Mouse (Mus musculus) forebrain, embryonic 11.5 days (tissue): ENCODE results near the gene Dpm2. TPM values are rescaled to one million over a fixed set of nuclear protein-coding genes. Genes with fewer than 3 reads are reported as not detected.

ENCODE experiments used
- ATAC-seq: fragments of 200-750 bp; cut with Nextera tagmentation; replicated peaks from 2 replicates; pipeline ENCODE4 v1.8.0; 2017; ENCODE audit warnings: moderate TSS enrichment; ENCODE audit not compliant: low FRiP score
- DNase-seq: peaks from one replicate; pipeline ENCODE4 v3.0.0-alpha.2; 2017; ENCODE audit warnings: low spot score
- H3K27ac ChIP-seq: fragments of 300-500 bp; sonication (generic); 2 replicates; pipeline ENCODE4 v1.5.1; 2014; ENCODE audit warnings: low read depth, low read length
- H3K27me3 ChIP-seq: fragments of 300-500 bp; sonication (generic); 2 replicates; pipeline ENCODE4 v1.6.1; 2014; ENCODE audit warnings: mild to moderate bottlenecking, low read length, mixed read lengths; ENCODE audit not compliant: control insufficient read depth, insufficient read depth
- H3K36me3 ChIP-seq: fragments of 300-500 bp; sonication (generic); 2 replicates; pipeline ENCODE4 v1.6.1; 2014; ENCODE audit warnings: mild to moderate bottlenecking, low read length, moderate library complexity, mixed read lengths; ENCODE audit not compliant: control insufficient read depth, insufficient read depth
- H3K4me1 ChIP-seq: fragments of 300-500 bp; sonication (generic); replicated peaks from 2 replicates; pipeline ENCODE4 v1.6.1; 2014; ENCODE audit warnings: low read length, mixed read lengths; ENCODE audit not compliant: control insufficient read depth, insufficient read depth
- H3K4me2 ChIP-seq: fragments of 300-500 bp; sonication (generic); 2 replicates; pipeline ENCODE4 v1.6.1; 2014; ENCODE audit warnings: low read depth, mild to moderate bottlenecking, low read length, moderate library complexity, mixed read lengths; ENCODE audit not compliant: severe bottlenecking
- H3K4me3 ChIP-seq: fragments of 300-500 bp; sonication (generic); 2 replicates; pipeline ENCODE4 v1.5.1; 2014; ENCODE audit warnings: low read depth, low read length
- H3K9ac ChIP-seq: fragments of 300-500 bp; sonication (generic); 2 replicates; pipeline ENCODE4 v1.6.1; 2014; ENCODE audit warnings: low read length
- H3K9me3 ChIP-seq: fragments of 300-500 bp; sonication (generic); 2 replicates; pipeline ENCODE4 v1.6.1; 2016; ENCODE audit warnings: low read length, mixed read lengths; ENCODE audit not compliant: control insufficient read depth
- WGBS: fragments of 180-500 bp; shearing (Covaris S2); extraction: QIAGEN DNeasy Blood & Tissue Kit; methylation state at CpG from one replicate; pipeline ENCODE4 v1.1.7; 2014; 5-methylcytosine and 5-hydroxymethylcytosine counted together
- polyA plus RNA-seq: library from polyadenylated mRNA; unstranded; fragments of >200 nt; fragmentation: Nextera tagmentation; extraction: Ambion mirVana; gene quantifications from 2 replicates; pipeline ENCODE4 v1.2.1, GENCODE M21; 2014

Gene Dpm2
- polyA plus RNA-seq, 1 experiment from 2014 or later: 98.9 TPM

DNA sequence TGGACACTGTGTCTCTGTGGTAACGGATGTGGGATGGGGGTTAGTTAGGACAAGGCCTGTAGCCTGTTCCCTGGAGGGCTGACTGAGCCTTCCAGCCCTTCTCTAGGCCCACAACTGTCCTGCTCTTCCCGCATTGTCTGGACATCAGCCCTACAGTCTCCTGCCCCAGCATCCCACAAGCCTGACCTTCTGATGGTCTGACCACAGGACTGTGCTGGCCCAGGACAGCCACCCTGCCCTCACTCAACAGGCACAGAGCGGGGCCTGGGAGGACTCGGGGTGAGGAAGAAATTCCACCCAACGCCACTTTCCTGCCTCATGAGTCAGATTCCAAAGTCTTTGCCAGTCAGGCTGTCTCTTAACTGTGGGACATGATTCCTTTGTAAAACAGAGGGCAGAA, 27.0 kb downstream of the Dpm2 start:
- no peak overlapping the region for H3K27ac ChIP-seq
- no peaks in the 10 kb centered on the region for H3K27me3 ChIP-seq
- 92% methylated on average over 5 of the region's 5 CpGs for WGBS
- DNase-seq: no peak
- no peaks in the 10 kb centered on the region for H3K4me1 ChIP-seq
- H3K4me3 ChIP-seq: no peak overlapping the region
- no peak for ATAC-seq
- H3K4me2 ChIP-seq: no peak overlapping the region
- no peaks in the 10 kb centered on the region for H3K36me3 ChIP-seq
- H3K9me3 ChIP-seq: no peaks in the 10 kb centered on the region
- H3K9ac ChIP-seq: no peak overlapping the region

DNA sequence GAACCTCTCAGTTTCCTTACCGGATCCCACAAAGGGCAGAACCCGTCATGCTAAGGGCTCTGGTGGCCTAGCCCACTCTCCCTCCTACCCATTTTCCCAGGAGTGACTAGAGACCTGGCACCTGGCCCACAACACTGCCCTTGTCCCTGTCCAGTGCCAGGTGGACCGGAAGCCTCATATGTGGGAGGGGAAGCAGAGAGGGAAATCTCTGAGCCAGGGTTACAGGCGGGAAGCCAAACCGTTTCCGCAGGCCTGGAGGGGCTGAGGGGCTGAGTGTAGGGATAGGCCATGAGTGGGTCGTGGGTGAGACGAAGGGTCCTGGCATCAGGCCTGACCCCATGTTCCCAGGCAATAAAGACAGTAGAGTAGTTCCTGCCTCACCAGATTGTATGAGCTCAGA, 27.8 kb downstream of the Dpm2 start:
- 87% methylated on average over 8 of the region's 8 CpGs for WGBS
- Histone ChIP-seq H3K4me1 (no peaks in the 10 kb centered on the region), H3K9me3 (no peaks in the 10 kb centered on the region), H3K4me2 (no peak overlapping the region), H3K36me3 (no peaks in the 10 kb centered on the region), H3K9ac (no peak overlapping the region), H3K27ac (no peak overlapping the region), H3K4me3 (no peak overlapping the region), H3K27me3 (no peaks in the 10 kb centered on the region)
- no peak for DNase-seq
- no peak for ATAC-seq

DNA sequence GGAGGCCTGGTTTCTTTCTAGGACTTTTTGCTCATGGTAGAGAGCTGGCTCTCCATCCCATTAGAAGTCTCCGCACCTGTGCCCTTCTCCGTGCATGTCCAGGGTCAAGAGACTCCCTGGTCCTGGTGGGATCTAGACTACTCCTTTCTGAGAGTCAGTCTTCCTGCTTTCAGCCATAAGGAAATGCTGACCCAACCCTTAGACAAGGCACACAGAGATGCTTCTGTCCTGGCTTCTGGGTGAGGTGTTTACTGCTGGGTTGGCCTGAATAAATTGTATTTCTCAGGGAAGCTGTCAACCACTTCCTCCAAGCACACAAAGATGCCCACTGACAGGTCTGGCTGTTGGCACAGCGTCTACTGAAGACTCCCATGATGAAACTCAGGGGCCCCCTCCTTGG, 28.8 kb downstream of the Dpm2 start, which contains the start of gene St6galnac6:
TSS of gene St6galnac6 (plus strand) at position 301 of the 400 bp plus-strand sequence.
- H3K27me3 ChIP-seq: no peaks in the 10 kb centered on the region
- ATAC-seq (no peak), DNase-seq (no peak)
- 92% methylated on average over 3 of the region's 3 CpGs for WGBS
- H3K36me3 ChIP-seq: no peaks in the 10 kb centered on the region
- no peak within 1 kb of the TSS for H3K27ac ChIP-seq
- H3K4me2 ChIP-seq: no peak within 1 kb of the TSS
- H3K9me3 ChIP-seq: no peaks in the 10 kb centered on the region
- H3K4me1 ChIP-seq: no peaks in the 10 kb centered on the region
- no peak within 1 kb of the TSS for H3K4me3 ChIP-seq
- H3K9ac ChIP-seq: no peak within 1 kb of the TSS

DNA sequence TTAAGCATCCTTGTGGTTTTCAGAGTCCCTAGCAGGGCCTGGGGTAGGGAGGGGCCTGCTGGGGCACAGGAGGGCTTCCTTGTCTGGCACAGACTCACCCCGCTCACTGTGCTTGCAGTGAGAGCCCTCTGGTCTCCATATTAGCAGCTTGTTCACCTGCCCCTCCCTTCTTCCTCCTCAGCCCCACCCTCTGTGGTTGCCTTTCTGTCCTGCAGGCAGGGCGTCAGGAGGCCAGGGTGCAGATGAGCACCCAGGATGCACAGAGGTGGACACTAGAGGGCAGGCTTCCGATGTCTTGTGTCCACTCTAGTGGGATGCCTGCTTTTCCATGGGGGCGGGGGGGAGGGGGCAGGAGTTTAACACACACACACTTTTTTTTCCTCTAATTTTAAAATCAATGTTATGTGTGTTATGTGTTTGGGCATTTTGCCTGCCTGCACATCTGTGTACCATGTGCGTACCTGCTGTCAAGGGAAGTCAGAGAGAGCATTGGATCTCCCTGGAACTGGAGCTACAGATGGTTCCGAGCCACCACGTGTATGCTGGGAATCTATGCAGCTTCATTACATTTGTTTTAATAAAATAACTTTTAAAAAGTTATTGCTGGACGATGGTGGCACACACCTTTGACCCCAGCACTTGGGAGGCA, 30.9 kb downstream of the Dpm2 start:
- no peaks in the 10 kb centered on the region for H3K4me1 ChIP-seq
- ATAC-seq (0 out of 2 replicates have a peak, but pooled peaks have one; percentile 30), DNase-seq (no peak)
- H3K9me3 ChIP-seq: no peaks in the 10 kb centered on the region
- no peak overlapping the region for H3K4me2 ChIP-seq
- no peaks in the 10 kb centered on the region for H3K36me3 ChIP-seq
- no peak overlapping the region for H3K4me3 ChIP-seq
- no peak overlapping the region for H3K27ac ChIP-seq
- H3K27me3 ChIP-seq: no peaks in the 10 kb centered on the region
- H3K9ac ChIP-seq: no peak overlapping the region
- 45% methylated on average over 8 of the region's 8 CpGs for WGBS

DNA sequence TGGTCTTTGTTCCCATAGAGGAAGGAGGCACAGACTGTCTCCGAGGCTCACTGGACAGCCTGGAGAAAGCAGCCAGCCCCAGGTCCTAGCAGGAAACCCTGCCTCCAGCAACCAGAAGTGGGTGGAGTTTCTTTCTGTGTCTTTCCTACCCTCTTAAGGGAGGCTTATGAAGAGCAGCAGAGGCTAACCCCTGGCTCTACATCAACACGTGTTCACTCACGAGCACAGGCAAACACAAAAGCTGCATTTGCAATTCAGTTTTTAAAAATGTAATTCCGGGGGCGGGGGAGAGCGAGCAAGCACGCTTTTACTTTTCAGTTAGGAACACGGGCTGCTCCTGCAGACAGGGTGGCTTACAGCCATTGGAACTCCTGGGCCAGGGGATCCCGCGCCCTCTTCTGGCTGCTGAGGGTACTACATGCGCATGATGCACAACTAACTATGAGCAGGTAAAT, 32.0 kb downstream of the Dpm2 start:
- ATAC-seq (0 out of 2 replicates have a peak, but pooled peaks have one; percentile 26), DNase-seq (peak; percentile 94)
- Histone ChIP-seq H3K4me2 (peak overlapping the region; percentile 36), H3K4me1 (0 out of 2 replicates have a peak, but pooled peaks cover 2% of the 10 kb centered on the region), H3K9me3 (no peaks in the 10 kb centered on the region), H3K27ac (no peak overlapping the region), H3K27me3 (no peaks in the 10 kb centered on the region), H3K9ac (peak overlapping the region; percentile 32; the same call in 1 of the 2 replicates), H3K36me3 (no peaks in the 10 kb centered on the region), H3K4me3 (peak overlapping the region; percentile 5; the same call in 1 of the 2 replicates)
- under 1% methylated on average over 11 of the region's 11 CpGs for WGBS

DNA sequence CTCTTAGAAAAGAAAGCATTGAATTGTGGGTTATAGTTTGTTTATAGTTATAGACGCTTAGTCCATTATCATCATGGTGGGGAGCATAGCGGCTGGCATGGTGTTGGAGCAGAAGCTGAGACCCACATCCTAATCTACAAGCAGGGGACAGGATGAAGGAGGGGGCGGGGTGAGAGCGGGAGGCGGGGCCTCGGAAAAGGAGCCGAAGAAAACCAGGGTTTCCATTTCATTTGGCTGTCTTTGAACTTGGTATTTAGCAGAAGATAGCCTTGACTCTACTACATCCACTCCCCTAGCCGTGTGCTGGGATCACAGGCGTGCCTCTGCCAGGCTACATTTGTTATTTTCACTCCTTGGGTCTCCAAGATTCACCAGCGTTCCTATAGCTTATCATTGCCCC, 34.0 kb downstream of the Dpm2 start:
- no peaks in the 10 kb centered on the region for H3K9me3 ChIP-seq
- ATAC-seq (no peak), DNase-seq (no peak)
- no peak overlapping the region for H3K4me2 ChIP-seq
- no peak overlapping the region for H3K9ac ChIP-seq
- peaks cover 4% of the 10 kb centered on the region; the same call in 1 of the 2 replicates for H3K4me1 ChIP-seq
- 60% methylated on average over 10 of the region's 10 CpGs for WGBS
- H3K27me3 ChIP-seq: peaks cover 2% of the 10 kb centered on the region; the same call in 1 of the 2 replicates
- no peaks in the 10 kb centered on the region for H3K36me3 ChIP-seq
- no peak overlapping the region for H3K4me3 ChIP-seq
- H3K27ac ChIP-seq: no peak overlapping the region

DNA sequence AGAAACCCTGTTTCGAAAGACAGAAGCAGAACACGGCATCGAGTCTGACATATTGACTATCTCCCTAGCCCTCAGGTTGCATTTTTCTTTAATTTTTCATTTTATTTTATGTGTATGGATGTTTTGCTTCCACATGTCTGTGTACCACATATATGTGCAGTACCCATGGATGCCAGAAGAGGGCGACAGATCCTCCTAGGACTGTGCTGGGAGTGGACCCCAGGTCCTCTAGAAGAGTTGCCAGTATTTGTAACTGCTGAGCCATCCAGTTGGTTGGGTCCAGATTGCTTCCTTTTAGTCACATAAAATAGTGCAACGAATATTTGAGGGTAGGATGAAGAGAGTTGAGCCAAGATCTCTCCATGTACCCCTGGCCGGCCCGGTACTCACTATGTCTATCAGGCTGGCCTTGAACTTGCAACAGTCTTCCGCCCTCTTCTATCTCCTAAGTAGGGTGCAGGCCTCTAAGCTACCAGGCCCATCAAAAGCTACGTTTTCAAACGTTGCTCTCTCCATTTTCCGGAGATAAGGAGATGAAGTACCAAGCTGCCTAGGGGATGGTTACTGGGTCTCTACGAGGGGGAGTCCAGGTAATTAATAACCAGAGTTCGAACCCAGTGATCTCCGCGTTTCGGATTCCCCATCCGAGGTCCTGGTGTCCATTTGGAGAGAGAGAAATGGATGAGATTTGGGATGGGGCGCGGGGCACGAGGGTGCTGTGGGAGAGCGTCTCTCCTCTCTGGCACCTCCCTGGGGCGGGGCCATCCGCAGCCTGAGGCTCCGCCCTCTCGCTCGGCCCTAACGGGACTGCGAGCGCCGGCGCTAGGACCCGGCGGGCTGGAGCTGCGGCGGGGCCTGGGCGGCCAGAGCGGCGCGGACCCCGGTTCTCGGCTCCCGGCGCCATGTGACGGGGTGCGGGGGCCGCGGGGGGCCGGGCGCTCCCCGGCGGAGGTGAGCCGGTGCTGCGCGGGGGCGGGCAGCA, 35.8 kb downstream of the Dpm2 start:
- peaks cover 10% of the 10 kb centered on the region; the same call in 1 of the 2 replicates for H3K4me1 ChIP-seq

DNA sequence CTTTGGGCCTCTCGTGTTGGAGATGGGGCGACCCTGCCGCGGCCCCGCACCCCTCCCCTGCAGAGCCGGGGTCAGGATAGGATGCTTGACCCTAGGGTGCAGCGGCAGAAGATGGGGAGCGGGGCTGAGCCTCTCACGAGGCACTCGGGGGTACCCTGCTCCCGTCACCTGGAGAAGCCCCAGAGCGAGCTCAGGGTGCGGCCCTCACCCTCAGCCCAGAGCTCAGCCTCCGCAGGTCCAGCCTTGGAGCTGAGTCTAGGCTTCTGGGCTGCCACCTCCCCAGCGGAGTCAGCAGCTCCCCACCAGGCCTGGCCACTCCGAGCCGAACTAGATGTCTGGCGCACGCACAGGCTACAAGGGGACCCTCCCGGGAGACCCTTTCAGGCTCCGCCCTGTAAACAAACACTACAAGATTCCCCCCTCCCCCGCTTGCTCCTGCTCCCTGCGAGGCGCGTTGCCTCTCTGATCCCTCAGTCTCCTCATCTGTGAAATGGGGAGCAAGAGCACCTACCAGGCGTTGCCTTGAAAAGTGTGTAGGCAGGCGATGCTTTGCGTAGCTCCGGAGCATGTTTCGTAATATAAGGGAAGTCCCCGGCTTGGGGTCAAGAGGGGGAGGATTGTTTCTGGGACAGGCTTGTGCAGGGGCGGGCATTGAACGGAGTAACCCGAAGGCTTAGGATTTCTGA, 36.7 kb downstream of the Dpm2 start:
- H3K4me1 ChIP-seq: peaks cover 10% of the 10 kb centered on the region; the same call in 1 of the 2 replicates
- WGBS: 7% methylated on average over 33 of the region's 34 CpGs
- H3K4me2 ChIP-seq: peak overlapping the region; percentile 88
- no peaks in the 10 kb centered on the region for H3K36me3 ChIP-seq
- ATAC-seq (peak; percentile 34; the same call in 1 of the 2 replicates), DNase-seq (peak; percentile 74)
- H3K9me3 ChIP-seq: no peaks in the 10 kb centered on the region
- peak overlapping the region; percentile 68 for H3K4me3 ChIP-seq
- H3K9ac ChIP-seq: peak overlapping the region; percentile 79
- peaks cover 2% of the 10 kb centered on the region; the same call in 1 of the 2 replicates for H3K27me3 ChIP-seq
- 0 out of 2 replicates have a peak overlapping the region, but pooled peaks have one; percentile 18 for H3K27ac ChIP-seq

More for the DNA sequence above, 35.8 kb downstream of the Dpm2 start:
- DNase-seq: peak; percentile 90
- Histone ChIP-seq H3K9ac (peak overlapping the region; percentile 79), H3K27ac (0 out of 2 replicates have a peak overlapping the region, but pooled peaks have one; percentile 18), H3K9me3 (no peaks in the 10 kb centered on the region), H3K4me3 (peak overlapping the region; percentile 68), H3K4me2 (peak overlapping the region; percentile 88), H3K36me3 (no peaks in the 10 kb centered on the region), H3K27me3 (peaks cover 2% of the 10 kb centered on the region; the same call in 1 of the 2 replicates)
- peak; percentile 80 for ATAC-seq
- WGBS: 11% methylated on average over 53 of the region's 55 CpGs
